Comparison of ENCODE assay signal across 8 mouse cellular contexts in the genomic region with DNA sequence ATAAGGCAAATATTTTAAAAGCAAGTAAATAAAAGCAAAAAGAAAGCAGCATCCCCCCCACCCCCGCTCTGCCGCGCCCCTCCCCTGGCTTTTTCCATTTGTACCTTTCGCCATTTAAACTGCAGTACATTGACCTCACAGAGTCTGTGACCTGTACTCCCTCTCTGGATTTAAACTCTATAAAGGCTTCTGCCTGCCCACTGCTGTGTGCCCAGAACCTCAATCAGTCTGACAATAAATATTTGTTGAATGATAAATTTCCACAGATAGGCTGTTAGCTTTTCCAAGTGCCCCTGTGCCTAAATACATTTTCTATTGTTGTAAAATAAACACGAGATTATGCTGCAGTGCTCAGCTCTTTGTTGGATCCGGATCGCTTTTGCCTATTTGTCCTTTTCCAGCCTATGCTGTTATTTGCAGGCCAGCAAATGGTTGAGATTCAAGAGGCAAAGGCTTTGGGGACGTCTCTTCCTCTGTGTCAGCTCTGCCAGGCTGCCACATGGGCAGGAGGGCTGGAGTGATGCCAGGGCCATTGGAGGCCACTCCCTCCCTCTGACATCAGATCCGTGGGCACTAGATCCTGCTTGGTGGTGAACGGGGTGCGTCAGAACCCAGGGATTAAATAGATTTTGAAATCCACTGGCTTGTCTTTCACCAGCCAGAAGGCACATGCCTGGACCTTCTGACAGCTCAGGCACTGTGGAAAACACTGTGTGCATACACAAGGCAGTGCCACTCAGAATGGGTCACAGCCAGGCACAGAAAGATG.
A peak's percentile ranks its signal among the peaks of the same experiment; 100 is the strongest.
DNase-seq lines count a peak whose midpoint lies in the region; ATAC-seq and TF ChIP-seq lines count a peak whose summit lies in the region.

No protein-coding gene starts in this region.

- H3K79me2 ChIP-seq in myocyte (ENCODE audit: control insufficient read depth, insufficient read depth), result no peaks in the 10 kb centered on the region

- peak overlapping the region; percentile 81 for H3K27ac ChIP-seq in left cerebral cortex, adult 2 months

- intact Hi-C loops in left cerebral cortex, adult 2 months (cut with DNase I), result loop anchor here (10.0 kb wide), 1 partner anchor 400 kb away; the partner anchor contains the start of gene Rsad1

- no peak for TF ChIP-seq CTCF in brain, embryonic 14.5 days (IDR thresholded peaks at IDR 0.05; ENCODE audit: borderline replicate concordance, extremely low read depth, insufficient read depth, insufficient read length)
- TF ChIP-seq CTCF in left cerebral cortex, adult 2 months (IDR thresholded peaks at IDR 0.05), result no peak

- H3ac ChIP-seq in myocyte (ENCODE audit: control insufficient read depth, insufficient read length), result no peak overlapping the region

- peak; percentile 87 to 89 for DNase-seq in adrenal gland, adult 18-20 months (ENCODE audit: low spot score in 2 of 2)
- peak; percentile 92 for DNase-seq in brain, embryonic 14.5 days (ENCODE audit: low read depth)
- DNase-seq in heart, postnatal 4 days, result peak; percentile 91
- DNase-seq in left cerebral cortex, adult 2 months (ENCODE audit: extremely low spot score in 1 of 2, low spot score in 2 of 2), result peak; percentile 75 to 80
- no peak for DNase-seq in thymus, postnatal 10 days (ENCODE audit: low spot score in 2 of 2)

- no peaks in the 10 kb centered on the region for H3K27me3 ChIP-seq in myocyte (ENCODE audit: control insufficient read depth, insufficient read depth, insufficient read length)

- no peaks in the 10 kb centered on the region for H3K36me3 ChIP-seq in myocyte (ENCODE audit: control insufficient read depth, insufficient read depth)

- TF ChIP-seq POLR2A in brain, embryonic 14.5 days (IDR thresholded peaks at IDR 0.05; ENCODE audit: borderline replicate concordance, extremely low read depth, insufficient read depth, insufficient read length, poor library complexity, severe bottlenecking), result no peak
- TF ChIP-seq POLR2A in myocyte (IDR thresholded peaks at IDR 0.05; ENCODE audit: insufficient read length, low read depth), result peak; percentile 50

- peak; percentile 32 for ATAC-seq in frontal cortex, adult (ENCODE audit: low TSS enrichment)
- ATAC-seq in monocyte, adult 5-6 weeks (replicated peaks; ENCODE audit: insufficient number of reproducible peaks, low FRiP score, low TSS enrichment, poor library complexity, severe bottlenecking), result no peak

- H3K4me3 ChIP-seq in left cerebral cortex, adult 2 months, result no peak overlapping the region
- H3K4me3 ChIP-seq in myocyte, result no peak overlapping the region

- peak overlapping the region; percentile 63 for H3K4me2 ChIP-seq in myocyte (ENCODE audit: low read depth)

TF ChIP-seq in myocyte, 11 proteins besides CTCF, POLR2A, EP300 and RAD21:
- no peak for TF ChIP-seq TCF3 (IDR thresholded peaks at IDR 0.05; ENCODE audit: insufficient read length, low read depth)
- TF ChIP-seq POLR2AphosphoS2 (IDR thresholded peaks at IDR 0.05; ENCODE audit: insufficient read length, low read depth), result peak; percentile 33
- no peak for TF ChIP-seq MAX (IDR thresholded peaks at IDR 0.05; ENCODE audit: low read depth)
- TF ChIP-seq USF1 (IDR thresholded peaks at IDR 0.05; ENCODE audit: low read depth), result peak; percentile 38
- no peak for TF ChIP-seq REST (IDR thresholded peaks at IDR 0.05; ENCODE audit: insufficient read depth, insufficient read length)
- peak; percentile 33; the same call in 1 of the 2 replicates for TF ChIP-seq CEBPB (IDR thresholded peaks at IDR 0.05; ENCODE audit: insufficient read depth, poor library complexity, severe bottlenecking)
- TF ChIP-seq SRF (IDR thresholded peaks at IDR 0.05; ENCODE audit: control insufficient read depth, insufficient read length, low read depth), result no peak
- no peak for TF ChIP-seq TCF12 (IDR thresholded peaks at IDR 0.05; ENCODE audit: insufficient read depth, poor library complexity, severe bottlenecking)
- TF ChIP-seq E2F4 (IDR thresholded peaks at IDR 0.05; ENCODE audit: insufficient read depth), result no peak
- peak in 1 of 3 experiments; percentile 24 for TF ChIP-seq MYOG (IDR thresholded peaks at IDR 0.05; ENCODE audit: control insufficient read depth in 1 of 3, insufficient read depth in 1 of 3, insufficient read length in 2 of 3, low read depth in 2 of 3)
- peak in 1 of 3 experiments; percentile 4 for TF ChIP-seq MYOD1 (IDR thresholded peaks at IDR 0.05; ENCODE audit: control insufficient read depth in 1 of 3, insufficient read length in 2 of 3, low read depth in 2 of 3)

Comparison
In these comparisons a context has a peak if more than half of its experiments do, and no peak if none do; other contexts are left out.
1. DNase-seq: peak in adrenal gland, adult 18-20 months (2 of 2), brain, embryonic 14.5 days (single experiment), heart, postnatal 4 days (single experiment) and left cerebral cortex, adult 2 months (2 of 2); none in thymus, postnatal 10 days (0 of 2).